Mouse (Mus musculus) kidney, adult 9 months (tissue): ENCODE measurements around the gene Vmn1r172.
"Not testable (repeated sequence)": the region's sequence is repeated elsewhere in the genome, so short reads cannot be mapped to it uniquely, and the experiment has no call there.

Experiments
- DNase-seq: peaks from one replicate; pipeline ENCODE4 v3.0.0; 2022

Vmn1r172 gene

GRCm38 (mm10) chr7:23658016-23658415 lies at the start of gene Vmn1r172:
Gene Vmn1r172 (plus strand): TSS chr7:23658316.
- no peak for DNase-seq

GRCm38 (mm10) chr7:23630422-23630821 lies 27.7 kb upstream of the Vmn1r172 start, which contains the start of gene Vmn1r171:
Gene Vmn1r171 (plus strand): TSS chr7:23630722.
- DNase-seq: no peak

GRCm38 (mm10) chr7:23700403-23700802 lies 42.3 kb downstream of the Vmn1r172 start, which contains the start of gene Vmn1r173:
Gene Vmn1r173 (plus strand): TSS chr7:23700703.
- not testable (repeated sequence) for DNase-seq
